Mouse (Mus musculus) cerebellum, adult 9-11 months (tissue): ENCODE measurements around the gene Vcpkmt.

Experiments
- DNase-seq: peaks from one replicate; pipeline ENCODE4 v3.0.0; 2022

Vcpkmt gene

GRCm38 (mm10) chr12:69537675-69538361, 45.0 kb downstream of the Vcpkmt start:
- DNase-seq, result peak; percentile 24

GRCm38 (mm10) chr12:69537243-69537674, 45.6 kb downstream of the Vcpkmt start:
- peak; percentile 77 for DNase-seq

- DNase-seq, result peak; percentile 60
Observed at GRCm38 (mm10) chr12:69536616-69537242, 46.1 kb downstream of the Vcpkmt start.

GRCm38 (mm10) chr12:69533237-69533636, 49.6 kb downstream of the Vcpkmt start:
- DNase-seq, result no peak

- DNase-seq, result no peak
Observed at GRCm38 (mm10) chr12:69532530-69532929, 50.3 kb downstream of the Vcpkmt start.

GRCm38 (mm10) chr12:69532091-69532490, 50.7 kb downstream of the Vcpkmt start:
- no peak for DNase-seq

GRCm38 (mm10) chr12:69529694-69530403, 53.0 kb downstream of the Vcpkmt start:
- no peak for DNase-seq

GRCm38 (mm10) chr12:69528275-69529032, 54.4 kb downstream of the Vcpkmt start:
- DNase-seq, result no peak
